35 mouse cellular contexts compared by ENCODE assay signal in the genomic region with DNA sequence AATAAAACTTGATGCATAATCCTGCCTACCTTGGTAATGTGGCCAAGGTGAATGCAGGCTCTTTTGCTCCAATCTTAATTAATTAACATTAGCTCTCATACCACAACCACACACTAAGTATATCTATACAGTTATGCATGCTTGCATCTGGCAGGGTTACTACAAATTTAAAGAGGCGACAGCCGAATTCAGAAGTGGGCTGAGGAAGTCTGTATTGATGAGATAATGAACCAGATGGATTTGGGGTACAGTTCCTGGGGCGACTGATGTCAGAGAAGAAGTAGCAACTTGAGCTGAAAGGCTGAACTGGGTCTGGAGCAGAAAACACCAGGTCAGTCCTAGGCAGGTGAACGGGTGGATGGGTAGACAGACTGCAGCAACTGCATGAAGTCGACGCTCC. TPM values are rescaled to one million over a fixed set of nuclear protein-coding genes. Genes with fewer than 3 reads are reported as not detected.
"Had no signal": no experiment of that assay in that cellular context is flagged by ENCODE, and none has a peak within 500 bp of the region (broad histone marks: within the 10 kb centered on the region; RNA-seq: fewer than 3 reads in every experiment).

No protein-coding gene starts in this region.

- ATAC-seq: hindbrain, embryonic 16.5 days; inflammation-experienced regulatory T-cells, adult 6 months; intestine, embryonic 15.5 days; intestine, postnatal 0 days had no signal

- H3K27ac ChIP-seq: gastrocnemius, adult 2 months; heart, embryonic 10.5 days; hindbrain, embryonic 13.5 days; intestine, embryonic 15.5 days; layer of hippocampus, adult 2 months; left cerebral cortex, adult 2 months; limb, embryonic 10.5 days; limb, embryonic 12.5 days; liver, embryonic 13.5 days had no signal

- H3K9ac ChIP-seq: heart, embryonic 12.5 days; hindbrain, embryonic 13.5 days; intestine, embryonic 15.5 days; limb, embryonic 12.5 days; liver, embryonic 13.5 days had no signal

- H3K4me2 ChIP-seq: heart, embryonic 12.5 days; hindbrain, embryonic 13.5 days; intestine, embryonic 15.5 days; limb, embryonic 12.5 days; liver, embryonic 11.5 days; liver, embryonic 13.5 days had no signal

- DNase-seq: gastrocnemius, adult 2 months; gastrocnemius, postnatal 10 days; gastrocnemius, postnatal 25 days; heart, adult 18-20 months; heart, postnatal 10 days; heart, postnatal 4 days; kidney, adult 18-20 months; kidney, adult 8-10 months; kidney, postnatal 10 days; kidney, postnatal 25 days; kidney, postnatal 4 days; liver; liver, embryonic 13.5 days had no signal

- H3K4me1 ChIP-seq: intestine, embryonic 15.5 days had no signal

- H3K36me3 ChIP-seq: heart, embryonic 10.5 days; heart, embryonic 12.5 days; hindbrain, embryonic 13.5 days; intestine, embryonic 15.5 days; limb, embryonic 10.5 days; limb, embryonic 12.5 days; liver, embryonic 13.5 days had no signal

- H3K4me3 ChIP-seq: gastrocnemius, adult 2 months; heart, embryonic 10.5 days; heart, embryonic 12.5 days; hindbrain, embryonic 13.5 days; intestine, embryonic 15.5 days; layer of hippocampus, adult 2 months; left cerebral cortex, adult 2 months; limb, embryonic 10.5 days; limb, embryonic 12.5 days; liver, embryonic 13.5 days had no signal

- H3K9me3 ChIP-seq: heart, embryonic 10.5 days; heart, embryonic 12.5 days; hindbrain, embryonic 13.5 days; intestine, embryonic 15.5 days; limb, embryonic 10.5 days; limb, embryonic 12.5 days; liver, embryonic 13.5 days had no signal

- H3K27me3 ChIP-seq: heart, embryonic 12.5 days; hindbrain, embryonic 13.5 days; intestine, embryonic 15.5 days had no signal

RNA-seq across cellular contexts. Expression of gene Ccdc182, which starts 11.9 kb away (rescaled TPM):
- total RNA-seq: gastrocnemius, adult 2 months; gastrocnemius, postnatal 10 days; gastrocnemius, postnatal 25 days; gastrocnemius, postnatal 4 days; granulocyte monocyte progenitor cell, adult 5-6 weeks; heart, adult 18-20 months; heart, adult 8-10 months; heart, postnatal 10 days; heart, postnatal 25 days; heart, postnatal 4 days; layer of hippocampus, adult 2 months; layer of hippocampus, postnatal 10 days; layer of hippocampus, postnatal 25 days; left cerebral cortex, adult 2 months; left cerebral cortex, postnatal 14 days; left cerebral cortex, postnatal 36 days had no signal
- polyA plus RNA-seq: heart, embryonic 12.5 days; heart, embryonic 14.5 days; heart, embryonic 16.5 days; inflammation-experienced regulatory T-cells, adult 6 months; intestine, embryonic 15.5 days; intestine, postnatal 0 days; limb, embryonic 10.5 days; liver, embryonic 11.5 days; liver, embryonic 13.5 days had no signal
